Mouse (Mus musculus): ENCODE measurements around the gene Spa17.

- TF ChIP-seq CTCF (IDR thresholded peaks at IDR 0.05; ENCODE audit: low read depth): no peak
- no peak for TF ChIP-seq EP300 (IDR thresholded peaks at IDR 0.05; ENCODE audit: low read depth)
These were observed 8.4 kb downstream of the Spa17 start for GRCm38 (mm10) chr9:37605089-37605488.
